Mouse (Mus musculus): ENCODE measurements around the gene Pnkd.

Pnkd gene

DNA sequence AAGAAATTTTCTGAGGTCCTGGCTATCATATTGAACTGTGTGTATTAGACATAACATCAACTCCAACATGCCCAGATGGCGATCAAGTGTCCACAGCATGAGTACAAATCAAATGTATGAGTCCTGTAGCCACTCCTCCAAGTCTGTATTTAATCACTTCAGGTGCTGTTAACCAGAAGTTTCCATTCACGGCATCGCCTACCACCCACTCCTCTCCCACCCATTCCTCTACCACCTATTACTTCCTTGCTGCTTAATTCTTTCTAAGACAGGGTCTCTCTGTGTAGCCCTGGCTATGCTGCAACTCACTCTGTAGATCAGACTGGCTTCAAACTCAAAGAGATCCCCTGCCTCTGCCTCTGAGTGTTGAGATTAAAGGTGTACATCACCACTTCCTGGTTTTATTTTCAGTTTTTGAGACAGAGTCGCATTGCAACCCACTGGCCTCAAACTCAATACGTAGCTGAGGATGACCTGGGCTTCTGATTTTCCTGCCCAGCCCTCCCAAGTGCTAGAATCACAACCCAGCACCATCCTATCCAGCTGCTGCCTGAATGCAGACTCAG lies 75.3 kb downstream of the Pnkd start:
- no peak for DNase-seq (ENCODE audit: low read depth, low spot score)

- DNase-seq (ENCODE audit: low read depth, low spot score): peak; percentile 70
Observed at GRCm38 (mm10) chr1:74361812-74362211, 77.1 kb downstream of the Pnkd start, which contains the start of gene Catip. Gene Catip, plus strand, starts transcription at chr1:74362108.

DNA sequence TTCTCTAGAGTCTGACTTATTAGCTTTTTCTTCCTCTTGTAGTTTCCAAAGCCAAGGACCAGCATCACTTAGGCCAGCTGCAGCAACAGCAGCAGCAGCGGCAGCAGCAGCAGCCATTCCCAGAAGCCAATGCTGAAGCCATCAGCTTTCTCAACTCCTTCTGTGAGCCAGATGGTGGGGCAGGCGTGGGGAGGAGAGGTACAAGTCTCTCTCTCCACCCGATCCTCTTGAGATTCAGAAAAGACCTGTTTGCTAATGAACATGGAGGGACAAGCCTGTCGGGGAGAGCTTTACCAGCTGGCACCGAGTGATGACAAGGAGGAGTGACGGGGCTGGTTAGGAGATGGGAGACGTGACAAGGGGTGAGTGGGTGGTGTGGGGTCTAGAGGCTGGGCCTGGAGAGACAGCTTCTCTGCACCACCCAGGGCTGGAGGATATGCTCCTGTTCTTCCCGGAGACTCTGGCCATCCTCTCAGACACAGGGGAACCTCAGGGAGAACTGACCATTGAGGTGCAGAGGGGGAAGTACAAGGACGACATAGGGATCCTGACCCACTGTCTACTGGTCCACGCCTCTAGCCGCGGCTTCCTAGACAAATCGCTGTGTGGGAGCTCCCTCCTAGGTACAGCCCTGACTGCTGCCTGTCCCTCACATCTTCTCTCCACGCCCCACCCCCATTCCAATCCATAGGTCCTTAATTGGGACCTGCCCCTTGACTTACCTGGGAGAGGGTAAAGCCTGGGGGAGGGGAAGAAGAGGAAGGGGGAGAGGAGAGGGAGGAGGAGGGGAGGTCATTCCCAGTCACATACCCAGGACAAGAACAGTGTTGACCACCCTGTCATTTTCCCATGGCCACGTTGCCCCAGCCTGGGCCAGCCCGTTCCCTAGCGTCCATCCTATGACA lies 77.8 kb downstream of the Pnkd start:
- DNase-seq (ENCODE audit: low read depth, low spot score): no peak

DNA sequence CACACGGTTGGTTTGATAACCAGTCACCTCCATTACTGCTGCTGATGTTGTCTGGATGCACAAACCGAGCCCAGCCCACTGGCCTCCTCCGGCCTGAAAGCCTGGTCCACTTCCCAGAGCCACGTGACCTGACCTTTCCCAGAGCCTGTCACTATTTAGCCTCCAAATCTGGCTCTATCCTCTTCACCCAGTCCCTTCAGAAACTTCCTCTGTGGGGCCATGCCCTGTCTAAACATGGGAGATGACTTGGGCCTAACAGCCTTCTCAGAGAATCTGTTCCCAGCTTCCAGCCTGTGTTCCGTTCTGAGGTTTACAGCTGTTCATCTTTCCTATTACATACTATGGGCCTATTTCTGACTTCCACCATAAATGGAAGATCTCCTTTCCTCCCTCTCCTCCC lies 78.7 kb downstream of the Pnkd start:
- DNase-seq (ENCODE audit: low read depth, low spot score): no peak

- no peak for DNase-seq (ENCODE audit: low read depth, low spot score)
Observed at GRCm38 (mm10) chr1:74364270-74364669, 79.5 kb downstream of the Pnkd start.

GRCm38 (mm10) chr1:74367886-74368645 lies 83.3 kb downstream of the Pnkd start:
- DNase-seq (ENCODE audit: low read depth, low spot score): no peak

DNA sequence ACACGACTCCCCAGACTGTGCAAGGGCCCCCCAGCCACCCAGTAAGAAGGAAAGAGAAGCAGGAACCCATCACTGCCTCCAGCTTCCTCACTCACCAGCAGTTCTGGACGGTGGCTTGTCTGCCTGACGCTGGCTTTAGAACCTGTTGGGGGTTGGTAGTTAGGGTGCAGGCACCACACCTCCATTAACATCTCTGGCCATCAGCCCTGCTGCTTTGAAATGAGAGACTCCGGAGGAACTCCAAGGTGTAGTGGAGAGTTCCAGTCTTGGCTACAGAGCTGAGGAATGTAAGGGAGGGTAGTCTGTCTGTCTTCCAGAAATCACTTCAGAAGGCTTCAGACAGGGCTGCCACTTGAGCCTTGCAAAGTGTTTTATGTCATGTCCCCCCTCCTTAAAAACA lies 85.3 kb downstream of the Pnkd start:
- no peak for DNase-seq (ENCODE audit: low read depth, low spot score)

DNA sequence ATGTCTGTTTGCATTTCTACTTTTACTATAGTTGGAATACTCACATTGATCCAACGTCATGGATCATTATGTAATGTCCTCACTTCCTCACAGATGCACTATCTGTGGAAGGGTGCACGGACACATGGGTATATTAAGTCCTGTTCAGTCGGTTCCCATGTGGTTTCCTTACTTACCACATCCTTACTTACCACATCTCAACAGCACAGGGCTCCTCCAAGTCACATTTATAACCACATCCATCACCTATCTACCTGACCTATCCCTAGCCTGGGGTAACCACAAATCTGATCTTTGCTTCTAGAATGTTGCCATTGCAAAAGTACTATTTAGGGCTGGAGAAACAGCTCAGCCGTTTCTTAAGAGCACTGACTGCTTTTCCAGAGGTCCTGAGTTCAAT lies 88.6 kb downstream of the Pnkd start:
- no peak for DNase-seq (ENCODE audit: low read depth, low spot score)

- no peak for DNase-seq (ENCODE audit: low read depth, low spot score)
Observed at GRCm38 (mm10) chr1:74374980-74375379, 90.2 kb downstream of the Pnkd start, which contains the start of gene Slc11a1. Gene Slc11a1, plus strand, starts transcription at chr1:74375195.

DNA sequence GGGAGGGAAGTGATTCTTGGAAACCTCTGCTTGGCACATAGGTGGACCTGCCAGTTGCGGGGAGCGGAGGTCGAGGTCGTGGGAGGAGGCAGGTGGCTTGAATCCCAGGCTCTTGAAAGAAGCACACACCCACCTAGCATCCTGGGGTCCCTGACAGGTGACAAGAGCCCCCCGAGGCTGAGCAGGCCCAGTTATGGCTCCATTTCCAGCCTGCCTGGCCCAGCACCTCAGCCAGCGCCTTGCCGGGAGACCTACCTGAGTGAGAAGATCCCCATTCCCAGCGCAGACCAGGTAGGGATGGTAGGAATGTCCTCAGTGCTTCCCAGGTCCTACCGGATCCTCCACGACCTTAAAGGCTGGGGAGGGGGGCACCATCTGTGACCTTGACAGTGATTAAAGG lies 90.8 kb downstream of the Pnkd start:
- DNase-seq (ENCODE audit: low read depth, low spot score): no peak

DNA sequence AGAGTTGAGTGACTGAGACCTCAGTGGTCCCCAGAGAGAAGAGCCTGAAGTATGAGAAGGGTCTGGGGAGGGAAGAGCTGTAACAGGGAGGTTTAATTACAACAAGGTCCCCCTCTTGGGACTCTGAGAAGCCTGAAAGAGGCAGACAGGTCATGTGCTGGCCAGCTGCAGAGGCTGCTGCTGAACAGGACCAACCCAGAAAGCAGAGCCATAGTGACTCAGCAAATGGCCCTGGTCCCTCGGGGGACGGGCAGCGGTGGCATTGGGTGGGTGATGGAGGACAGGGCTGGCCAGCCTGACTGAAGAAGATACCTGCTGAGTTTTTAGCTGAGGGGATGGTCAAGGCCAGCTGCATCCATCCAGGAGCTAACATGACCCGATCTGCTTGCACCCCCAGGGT lies 91.7 kb downstream of the Pnkd start:
- no peak for DNase-seq (ENCODE audit: low read depth, low spot score)

DNA sequence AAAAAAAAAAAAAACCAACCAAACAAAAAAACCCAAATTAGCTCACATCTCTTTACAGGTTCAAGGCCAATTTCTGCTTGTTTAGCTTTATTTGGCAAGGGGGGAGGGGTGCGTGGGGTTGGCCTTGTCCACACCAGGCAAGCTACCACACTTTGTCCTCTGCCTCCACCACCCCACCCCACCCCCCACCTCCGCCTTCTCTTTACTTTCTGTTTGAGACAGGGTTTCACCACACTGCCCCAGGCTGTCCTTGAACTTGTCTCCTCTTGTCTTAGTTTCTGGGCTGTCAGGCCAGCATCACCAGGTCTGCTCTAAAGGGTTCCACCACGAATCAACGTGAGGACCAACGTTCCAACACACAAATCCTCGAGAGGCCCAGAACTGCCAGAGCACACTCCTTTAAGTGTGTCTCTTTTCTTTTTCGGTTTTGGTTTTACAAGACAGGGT lies 94.4 kb downstream of the Pnkd start:
- DNase-seq (ENCODE audit: low read depth, low spot score): no peak

GRCm38 (mm10) chr1:74380484-74380883 lies 95.8 kb downstream of the Pnkd start:
- DNase-seq (ENCODE audit: low read depth, low spot score): no peak

GRCm38 (mm10) chr1:74381588-74382021 lies 96.9 kb downstream of the Pnkd start:
- no peak for DNase-seq (ENCODE audit: low read depth, low spot score)

GRCm38 (mm10) chr1:74383385-74383784 lies 98.7 kb downstream of the Pnkd start:
- DNase-seq (ENCODE audit: low read depth, low spot score): no peak

DNA sequence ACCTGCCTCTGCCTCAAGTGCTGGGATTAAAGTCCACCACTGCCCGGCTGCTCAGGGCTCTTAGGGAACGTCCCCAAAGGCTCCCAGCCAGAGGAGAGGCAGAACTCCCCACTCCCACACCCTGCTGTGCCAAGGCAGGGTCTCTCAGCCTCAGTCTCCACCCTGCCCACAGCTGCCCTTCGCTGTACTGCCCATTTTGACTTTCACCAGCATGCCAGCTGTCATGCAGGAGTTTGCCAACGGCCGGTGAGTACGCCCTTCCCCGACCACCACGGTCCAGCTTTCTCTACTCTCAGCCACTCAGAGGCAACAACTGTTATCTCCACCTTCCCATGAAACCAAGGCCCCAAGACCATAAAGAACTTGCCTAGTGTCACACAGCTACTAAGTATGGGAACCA lies 99.8 kb downstream of the Pnkd start:
- DNase-seq (ENCODE audit: low read depth, low spot score): no peak

GRCm38 (mm10) chr1:74385064-74385463 lies 100.3 kb downstream of the Pnkd start:
- DNase-seq (ENCODE audit: low read depth, low spot score): no peak

- DNase-seq (ENCODE audit: low read depth, low spot score): no peak
Observed at GRCm38 (mm10) chr1:74385531-74385930, 100.8 kb downstream of the Pnkd start.

DNA sequence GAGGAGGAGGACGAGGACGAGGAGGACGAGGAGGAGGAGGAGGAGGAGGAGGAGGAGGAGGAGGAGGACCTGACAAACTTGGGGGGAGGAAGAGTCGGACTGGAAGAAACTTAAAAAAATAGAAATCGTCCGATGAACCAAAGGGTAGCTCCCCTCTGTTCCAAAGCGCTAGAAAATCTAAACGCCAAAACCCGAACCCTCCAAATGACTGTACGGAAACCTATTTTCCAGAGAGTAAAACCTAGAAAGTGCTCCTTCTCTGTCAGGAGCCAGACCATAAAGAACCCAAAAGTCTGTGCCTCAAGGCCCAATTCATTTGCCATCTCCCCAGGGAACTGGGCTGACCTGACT lies 101.6 kb downstream of the Pnkd start:
- DNase-seq (ENCODE audit: low read depth, low spot score): no peak

GRCm38 (mm10) chr1:74386714-74387385 lies 102.1 kb downstream of the Pnkd start:
- peak; percentile 93 for DNase-seq (ENCODE audit: low read depth, low spot score)

DNA sequence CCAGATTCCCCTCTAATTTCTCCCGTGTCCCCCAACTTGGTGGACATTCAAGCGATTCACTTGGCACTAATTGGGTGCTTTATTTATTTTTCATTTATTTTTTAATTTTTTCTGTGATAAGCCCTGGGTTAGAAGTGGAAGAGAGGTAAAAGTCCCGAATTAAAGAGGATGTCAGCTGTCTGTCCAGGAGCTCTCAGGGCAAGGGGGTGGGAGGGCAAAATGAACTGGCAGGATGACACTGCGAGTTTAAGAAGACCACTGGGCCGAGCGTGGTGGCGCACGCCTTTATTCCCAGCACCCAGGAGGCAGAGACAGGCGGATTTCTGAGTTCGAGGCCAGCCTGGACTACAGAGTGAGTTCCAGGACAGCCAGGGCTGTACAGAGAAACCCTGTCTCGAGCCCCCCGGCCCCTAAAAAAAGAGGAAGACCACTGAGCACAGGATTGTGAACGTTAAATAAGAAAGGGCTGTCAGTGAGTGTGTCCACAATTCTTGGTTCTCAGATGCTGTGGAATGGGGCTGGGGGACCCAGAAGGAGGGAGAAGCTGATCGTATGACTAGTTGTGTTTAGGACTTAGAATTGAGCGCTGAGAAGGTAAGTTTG lies 102.8 kb downstream of the Pnkd start:
- no peak for DNase-seq (ENCODE audit: low read depth, low spot score)
